Mouse (Mus musculus): ENCODE measurements at regions not wholly inside any gene's neighbourhood (a gene's known extent, or its start where the extent isn't known, plus 50 kb on each side); places are given as distances from the start of the nearest gene placed in this dataset.
"Not testable (repeated sequence)": the region's sequence is repeated elsewhere in the genome, so short reads cannot be mapped to it uniquely, and the experiment has no call there.

GRCm38 (mm10) chr13:50754911-50755310, 56.8 kb downstream of the Gm8765 start:
- ATAC-seq; DNase-seq; H3K27ac ChIP-seq (ENCODE audit: low read depth); H3K9me3 ChIP-seq (ENCODE audit: low read length); H3K4me2 ChIP-seq (ENCODE audit: low read depth, low read length); H3K27me3 ChIP-seq (ENCODE audit: insufficient read depth, low read length); H3K4me3 ChIP-seq (ENCODE audit: low read depth, low read length); H3K9ac ChIP-seq (replicated peaks); H3K36me3 ChIP-seq (replicated peaks; ENCODE audit: insufficient read depth, low read length); H3K4me1 ChIP-seq (ENCODE audit: insufficient read depth): not testable (repeated sequence)

GRCm38 (mm10) chr13:50756334-50756733, 58.2 kb downstream of the Gm8765 start:
- H3K27me3 ChIP-seq (ENCODE audit: insufficient read depth, low read length); H3K4me2 ChIP-seq (ENCODE audit: low read depth, low read length); H3K36me3 ChIP-seq (replicated peaks; ENCODE audit: insufficient read depth, low read length); DNase-seq; H3K4me3 ChIP-seq (ENCODE audit: low read depth, low read length); H3K9ac ChIP-seq (replicated peaks); ATAC-seq; H3K27ac ChIP-seq (ENCODE audit: low read depth); H3K9me3 ChIP-seq (ENCODE audit: low read length); H3K4me1 ChIP-seq (ENCODE audit: insufficient read depth): not testable (repeated sequence)
- 66% methylated on average over 1 of the region's 1 CpGs for WGBS (ENCODE audit: insufficient replicate concordance)

- Histone ChIP-seq H3K4me2 (ENCODE audit: low read depth, low read length) (no peak overlapping the region), H3K4me1 (ENCODE audit: insufficient read depth) (no peaks in the 10 kb centered on the region), H3K27me3 (ENCODE audit: insufficient read depth, low read length) (no peaks in the 10 kb centered on the region), H3K9me3 (ENCODE audit: low read length) (no peaks in the 10 kb centered on the region), H3K9ac (replicated peaks) (no peak overlapping the region), H3K36me3 (replicated peaks; ENCODE audit: insufficient read depth, low read length) (no peaks in the 10 kb centered on the region), H3K27ac (ENCODE audit: low read depth) (no peak overlapping the region), H3K4me3 (ENCODE audit: low read depth, low read length) (no peak overlapping the region)
- 0 out of 2 replicates have a peak, but pooled peaks have one; percentile 10 for TF ChIP-seq CTCF (IDR thresholded peaks at IDR 0.05; ENCODE audit: low read depth)
- no peak for TF ChIP-seq EP300 (IDR thresholded peaks at IDR 0.05; ENCODE audit: low read depth)
- DNase-seq (no peak), ATAC-seq (no peak)
- 50% methylated on average over 2 of the region's 2 CpGs for WGBS (ENCODE audit: insufficient replicate concordance)
Measured at GRCm38 (mm10) chr13:50764618-50765017, 66.5 kb downstream of the Gm8765 start.

GRCm38 (mm10) chr13:50780036-50780435, 81.9 kb downstream of the Gm8765 start:
- H3K36me3 ChIP-seq (replicated peaks; ENCODE audit: insufficient read depth, low read length); H3K27ac ChIP-seq (ENCODE audit: low read depth); H3K27me3 ChIP-seq (ENCODE audit: insufficient read depth, low read length); H3K9me3 ChIP-seq (ENCODE audit: low read length); H3K4me1 ChIP-seq (ENCODE audit: insufficient read depth); H3K4me2 ChIP-seq (ENCODE audit: low read depth, low read length); H3K9ac ChIP-seq (replicated peaks); H3K4me3 ChIP-seq (ENCODE audit: low read depth, low read length); DNase-seq; ATAC-seq: not testable (repeated sequence)

GRCm38 (mm10) chr13:50829879-50830550, 131.9 kb downstream of the Gm8765 start:
- ATAC-seq; H3K27ac ChIP-seq (ENCODE audit: low read depth); H3K4me3 ChIP-seq (ENCODE audit: low read depth, low read length); H3K9me3 ChIP-seq (ENCODE audit: low read length); H3K36me3 ChIP-seq (replicated peaks; ENCODE audit: insufficient read depth, low read length); H3K4me2 ChIP-seq (ENCODE audit: low read depth, low read length); H3K27me3 ChIP-seq (ENCODE audit: insufficient read depth, low read length); DNase-seq; H3K9ac ChIP-seq (replicated peaks); H3K4me1 ChIP-seq (ENCODE audit: insufficient read depth): not testable (repeated sequence)
- TF ChIP-seq CTCF (IDR thresholded peaks at IDR 0.05; ENCODE audit: low read depth): peak; percentile 50
- WGBS (ENCODE audit: insufficient replicate concordance): 30% methylated on average over 4 of the region's 5 CpGs

Measured in liver, postnatal 0 days (tissue).